Mouse (Mus musculus) NIH3T3 (cell line): ENCODE data around the gene Grm8.
A peak's percentile ranks its signal among the peaks of the same experiment; 100 is the strongest.

ENCODE experiments used
- DNase-seq: peaks from one replicate; pipeline ENCODE4 v3.0.0-alpha.2; 2012; ENCODE audit warnings: low read depth

Grm8 gene

GRCm38 (mm10) chr6:28042339-28042738 lies 92.6 kb downstream of the Grm8 start:
- no peak for DNase-seq

- DNase-seq = no peak
These were observed 94.2 kb downstream of the Grm8 start for GRCm38 (mm10) chr6:28040815-28041214.

- no peak for DNase-seq
These were observed 103.0 kb downstream of the Grm8 start for GRCm38 (mm10) chr6:28032006-28032405.

- DNase-seq = no peak
These were observed 117.3 kb downstream of the Grm8 start for GRCm38 (mm10) chr6:28017653-28018052.

- DNase-seq = no peak
These were observed 128.0 kb downstream of the Grm8 start for GRCm38 (mm10) chr6:28007001-28007400.

GRCm38 (mm10) chr6:27997250-27997649 lies 137.7 kb downstream of the Grm8 start:
- DNase-seq = no peak

GRCm38 (mm10) chr6:27991241-27991640 lies 143.7 kb downstream of the Grm8 start:
- DNase-seq = no peak

- no peak for DNase-seq
These were observed 152.4 kb downstream of the Grm8 start for GRCm38 (mm10) chr6:27982598-27982997.

- peak; percentile 38 for DNase-seq
These were observed 153.0 kb downstream of the Grm8 start for GRCm38 (mm10) chr6:27982021-27982420.

- no peak for DNase-seq
These were observed 157.6 kb downstream of the Grm8 start for GRCm38 (mm10) chr6:27977361-27977760.

GRCm38 (mm10) chr6:27968859-27969258 lies 166.1 kb downstream of the Grm8 start:
- DNase-seq = no peak

GRCm38 (mm10) chr6:27967037-27967436 lies 167.9 kb downstream of the Grm8 start:
- no peak for DNase-seq

GRCm38 (mm10) chr6:27965237-27965636 lies 169.7 kb downstream of the Grm8 start:
- no peak for DNase-seq

- DNase-seq = no peak
These were observed 171.1 kb downstream of the Grm8 start for GRCm38 (mm10) chr6:27963887-27964286.

GRCm38 (mm10) chr6:27956278-27956857 lies 178.6 kb downstream of the Grm8 start:
- DNase-seq = no peak

GRCm38 (mm10) chr6:27951433-27951832 lies 183.5 kb downstream of the Grm8 start:
- DNase-seq = no peak

- no peak for DNase-seq
These were observed 206.9 kb downstream of the Grm8 start for GRCm38 (mm10) chr6:27928058-27928457.

GRCm38 (mm10) chr6:27913281-27913680 lies 221.7 kb downstream of the Grm8 start:
- DNase-seq = peak; percentile 32

- DNase-seq = no peak
These were observed 230.6 kb downstream of the Grm8 start for GRCm38 (mm10) chr6:27904358-27904757.

GRCm38 (mm10) chr6:27902224-27902623 lies 232.8 kb downstream of the Grm8 start:
- DNase-seq = no peak

GRCm38 (mm10) chr6:27901396-27901795 lies 233.6 kb downstream of the Grm8 start:
- DNase-seq = no peak

GRCm38 (mm10) chr6:27895153-27895552 lies 239.8 kb downstream of the Grm8 start:
- DNase-seq = no peak

- DNase-seq = no peak
These were observed 242.1 kb downstream of the Grm8 start for GRCm38 (mm10) chr6:27892886-27893285.

GRCm38 (mm10) chr6:27888391-27888790 lies 246.6 kb downstream of the Grm8 start:
- DNase-seq = no peak

- DNase-seq = no peak
These were observed 247.1 kb downstream of the Grm8 start for GRCm38 (mm10) chr6:27887922-27888321.
